In the genomic region with DNA sequence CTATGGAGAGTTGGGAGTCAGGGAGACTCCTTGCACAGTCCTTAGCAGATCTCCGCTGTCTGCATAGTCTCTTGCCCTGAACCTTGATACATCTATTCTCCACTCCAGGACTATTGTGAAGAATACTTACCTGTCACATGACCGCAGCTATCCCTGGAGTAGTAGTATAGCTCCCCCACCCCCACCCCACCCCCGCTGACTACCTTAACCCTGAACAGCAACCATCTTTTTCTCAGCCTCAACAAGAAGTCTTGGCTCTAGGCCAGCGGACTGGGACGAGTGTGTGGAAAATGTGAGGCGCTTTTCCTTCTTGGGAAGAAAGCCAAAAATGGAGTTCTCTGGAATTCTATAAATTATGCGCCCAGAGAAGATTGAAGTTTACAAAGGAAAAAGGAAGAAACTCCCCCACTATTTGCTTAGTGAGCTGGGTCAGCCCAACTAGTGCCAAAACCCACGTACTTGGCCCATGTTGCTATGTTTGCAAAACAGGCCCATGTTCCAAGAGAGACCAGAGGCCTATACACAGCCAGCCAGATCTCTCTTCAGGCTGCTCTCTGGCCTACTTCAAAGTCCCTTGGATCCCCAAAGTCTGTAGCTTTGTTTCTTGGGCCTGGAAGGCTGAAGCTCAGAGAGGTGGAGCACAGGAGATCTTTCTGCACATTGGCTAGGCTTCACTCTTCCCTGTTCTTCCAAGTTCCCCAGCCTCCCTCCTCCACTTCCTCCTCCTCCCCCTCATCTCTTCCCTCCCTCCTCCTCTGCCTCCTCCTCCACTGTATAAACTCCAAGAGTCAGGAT, we compare ENCODE assay signal across 9 mouse cellular contexts. TPM values are rescaled to one million over a fixed set of nuclear protein-coding genes. Genes with fewer than 3 reads are reported as not detected.
A peak's percentile ranks its signal among the peaks of the same experiment; 100 is the strongest.
DNase-seq lines count a peak whose midpoint lies in the region; ATAC-seq and TF ChIP-seq lines count a peak whose summit lies in the region.
"Had no signal": no experiment of that assay in that cellular context is flagged by ENCODE, and none has a peak within 500 bp of the region (broad histone marks: within the 10 kb centered on the region; RNA-seq: fewer than 3 reads in every experiment).

No protein-coding gene starts in this region.

- H3K4me1 ChIP-seq in heart, adult 2 months (ENCODE audit: control insufficient read depth, insufficient read depth, low read length) = peaks cover 20% of the 10 kb centered on the region
- peaks cover 31% of the 10 kb centered on the region for H3K4me1 ChIP-seq in stomach, embryonic 14.5 days (ENCODE audit: control insufficient read depth, insufficient read depth, low read length)

- H3K79me2 ChIP-seq in heart, adult 2 months (replicated peaks; ENCODE audit: control insufficient read depth, insufficient read depth, low read length) = no peaks in the 10 kb centered on the region

- WGBS in heart, adult 2 months = 22% methylated on average over 8 of the region's 8 CpGs
- 37% methylated on average over 8 of the region's 8 CpGs for WGBS in stomach, embryonic 14.5 days

- TF ChIP-seq POLR2A in heart, adult 2 months (IDR thresholded peaks at IDR 0.05; ENCODE audit: insufficient read depth, low read depth, low read length) = peak; percentile 22; the same call in 1 of the 2 replicates

- H3K36me3 ChIP-seq in heart, adult 2 months (ENCODE audit: control insufficient read depth, insufficient read depth, low read length) = peaks cover 10% of the 10 kb centered on the region; the same call in 1 of the 2 replicates
- H3K36me3 ChIP-seq in stomach, embryonic 14.5 days (ENCODE audit: control insufficient read depth, insufficient read depth, low read length) = no peaks in the 10 kb centered on the region

- H3K9ac ChIP-seq in heart, adult 2 months (ENCODE audit: low read depth, low read length) = 0 out of 2 replicates have a peak overlapping the region, but pooled peaks have one; percentile 9
- H3K9ac ChIP-seq in stomach, embryonic 14.5 days (replicated peaks; ENCODE audit: low read depth, low read length) = no peak overlapping the region

- H3K4me2 ChIP-seq in stomach, embryonic 14.5 days (replicated peaks; ENCODE audit: low read depth, low read length) = no peak overlapping the region

- no peak overlapping the region for H3K4me3 ChIP-seq in heart, adult 2 months
- H3K4me3 ChIP-seq in stomach, embryonic 14.5 days (ENCODE audit: low read depth, low read length) = no peak overlapping the region

- no peaks in the 10 kb centered on the region for H3K9me3 ChIP-seq in stomach, embryonic 14.5 days (ENCODE audit: control insufficient read depth, low read depth, low read length)

- TF ChIP-seq CTCF in heart, adult 2 months (IDR thresholded peaks at IDR 0.05) = no peak

- no peak for DNase-seq in frontal cortex, postnatal 25 days (ENCODE audit: low spot score in 2 of 2)
- DNase-seq in brain, adult 2 months (ENCODE audit: low read depth, low spot score) = peak; percentile 50
- peak; percentile 77 to 87 for DNase-seq in heart, adult 2 months
- peak; percentile 25 to 32 for DNase-seq in kidney, adult 8-10 months
- peak; percentile 81 to 84 for DNase-seq in lung, adult 18-20 months
- no peak for DNase-seq in T-cell, adult 2 months (ENCODE audit: low spot score)

- TF ChIP-seq EP300 in heart, adult 2 months (IDR thresholded peaks at IDR 0.05; ENCODE audit: insufficient read depth, low read depth, low read length) = peak; percentile 52; the same call in 1 of the 2 replicates

- intact Hi-C loops in heart, adult 2 months (cut with DNase I) = loop anchor here (2.0 kb wide), 1 partner anchor 49 kb away; the partner anchor contains the start of gene Ppp1r3c

- H3K27me3 ChIP-seq in heart, adult 2 months (ENCODE audit: control insufficient read depth, insufficient read depth, low read length) = no peaks in the 10 kb centered on the region
- no peaks in the 10 kb centered on the region for H3K27me3 ChIP-seq in stomach, embryonic 14.5 days (ENCODE audit: control insufficient read depth, insufficient read depth, low read length)

- peak overlapping the region; percentile 81 for H3K27ac ChIP-seq in heart, adult 2 months
- H3K27ac ChIP-seq in stomach, embryonic 14.5 days (ENCODE audit: low read length) = peak overlapping the region; percentile 93

- peak; percentile 35 for ATAC-seq in frontal cortex, adult (ENCODE audit: low TSS enrichment)
- peak; percentile 85 for ATAC-seq in stomach, embryonic 14.5 days (ENCODE audit: insufficient number of reproducible peaks, insufficient read depth, low FRiP score, low read depth)

RNA-seq across cellular contexts. Expression of gene Ppp1r3c, which starts 48.4 kb away (rescaled TPM):
- total RNA-seq in heart, adult 2 months (2021) = 100 to 1,000 TPM in 1 of 2 experiments, 10 to 100 TPM in 1; 90.4 to 152 TPM
- polyA plus RNA-seq in heart, adult 2 months (2012; rRNA removed) = 49.7 and 99.7 TPM in 2 replicates
- polyA plus RNA-seq in stomach, embryonic 14.5 days (2014; fragmentation: Nextera tagmentation; extraction: Ambion mirVana) = 21.9 and 29.8 TPM in 2 replicates
- total RNA-seq: common myeloid progenitor, adult 5-6 weeks had no signal

Comparison
In these comparisons a context has a peak if more than half of its experiments do, and no peak if none do; other contexts are left out.
1. DNase-seq: peak in brain, adult 2 months (single experiment), heart, adult 2 months (2 of 2), kidney, adult 8-10 months (2 of 2) and lung, adult 18-20 months (2 of 2); none in frontal cortex, postnatal 25 days (0 of 2) and T-cell, adult 2 months (single experiment).